Mouse (Mus musculus) thymus, postnatal 0 days (tissue): ENCODE results near the gene Atp6v0a4. TPM values are rescaled to one million over a fixed set of nuclear protein-coding genes. Genes with fewer than 3 reads are reported as not detected.
A peak's percentile ranks its signal among the peaks of the same experiment; 100 is the strongest.

Experiments used
- DNase-seq: peaks from one replicate; pipeline ENCODE4 v3.0.0-alpha.2; 2015; ENCODE audit warnings: low spot score
- polyA plus RNA-seq: library from polyadenylated mRNA; unstranded; fragments of >200 nt; fragmentation: Nextera tagmentation; extraction: Ambion mirVana; gene quantifications from 2 replicates; pipeline ENCODE4 v1.2.1, GENCODE M21; 2015

Atp6v0a4 gene
- polyA plus RNA-seq, 1 experiment from 2014 or later = 0.36 TPM

DNA sequence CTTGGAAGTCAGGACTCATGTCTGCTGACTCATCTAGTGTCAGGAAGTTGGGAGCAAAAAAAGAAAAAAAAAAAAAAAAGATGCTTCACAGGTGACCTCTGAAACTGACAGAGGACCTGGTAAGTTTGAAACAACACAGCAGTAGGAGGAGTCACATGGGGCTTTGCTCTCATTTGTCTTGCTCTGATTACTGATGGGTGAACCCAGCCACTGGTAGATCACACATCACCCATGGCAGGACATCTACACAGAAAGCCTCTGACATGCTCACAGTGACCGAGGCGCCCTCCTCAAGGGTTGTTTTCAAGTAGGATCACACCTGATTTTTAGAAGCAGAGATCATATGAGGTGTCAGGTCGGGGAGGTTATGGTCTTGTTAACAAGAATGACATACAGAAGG is 1.1 kb upstream of the Atp6v0a4 start:
- no peak for DNase-seq

GRCm38 (mm10) chr6:38124882-38125281 is 496 bp upstream of the Atp6v0a4 start:
- DNase-seq = no peak

- no peak for DNase-seq
Observed at GRCm38 (mm10) chr6:38123471-38124206, 747 bp downstream of the Atp6v0a4 start.

- no peak for DNase-seq
Observed at GRCm38 (mm10) chr6:38122791-38123190, 1.6 kb downstream of the Atp6v0a4 start.

DNA sequence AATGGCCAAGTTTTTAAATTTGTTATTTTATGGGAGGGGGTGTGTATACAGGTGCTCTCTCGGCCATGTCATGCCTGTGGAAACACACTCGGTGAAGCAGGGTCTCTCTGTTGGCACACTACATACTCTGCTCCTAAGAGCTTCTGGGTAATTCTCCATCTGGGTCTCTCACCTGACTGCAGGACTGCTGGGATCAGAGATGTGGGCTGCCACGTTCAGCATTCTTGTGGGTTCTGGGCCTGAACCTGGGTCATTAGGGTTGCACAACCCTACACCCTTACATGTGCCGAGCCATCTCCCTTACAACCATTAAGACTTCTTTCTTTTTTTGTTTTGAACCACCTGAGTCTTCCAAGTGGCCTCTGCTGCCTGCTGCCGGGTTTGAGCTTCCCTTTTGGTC is 2.5 kb downstream of the Atp6v0a4 start:
- no peak for DNase-seq

- DNase-seq = peak; percentile 57
Observed at GRCm38 (mm10) chr6:38120681-38121371, 3.6 kb downstream of the Atp6v0a4 start.

DNA sequence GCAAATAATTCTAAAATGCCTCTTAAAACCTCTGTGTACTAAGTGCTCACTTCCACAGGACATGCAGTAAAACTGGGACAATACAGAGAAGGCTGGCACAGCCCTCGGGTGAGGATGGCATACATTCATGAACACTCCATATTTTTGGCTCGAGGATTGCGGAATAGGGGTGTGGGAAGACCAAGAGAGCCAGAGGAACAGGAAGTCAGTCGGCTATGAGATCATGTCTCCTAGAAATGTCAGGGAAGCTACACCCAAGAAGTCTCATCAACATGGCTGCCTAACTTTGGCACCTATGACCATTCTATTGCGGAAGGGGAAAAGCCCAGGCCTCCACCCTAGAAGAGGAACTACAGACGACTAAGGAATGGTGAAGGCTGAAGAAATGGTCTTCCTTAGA is 6.0 kb downstream of the Atp6v0a4 start:
- DNase-seq = no peak

GRCm38 (mm10) chr6:38116107-38116770 is 8.1 kb downstream of the Atp6v0a4 start:
- DNase-seq = no peak

DNA sequence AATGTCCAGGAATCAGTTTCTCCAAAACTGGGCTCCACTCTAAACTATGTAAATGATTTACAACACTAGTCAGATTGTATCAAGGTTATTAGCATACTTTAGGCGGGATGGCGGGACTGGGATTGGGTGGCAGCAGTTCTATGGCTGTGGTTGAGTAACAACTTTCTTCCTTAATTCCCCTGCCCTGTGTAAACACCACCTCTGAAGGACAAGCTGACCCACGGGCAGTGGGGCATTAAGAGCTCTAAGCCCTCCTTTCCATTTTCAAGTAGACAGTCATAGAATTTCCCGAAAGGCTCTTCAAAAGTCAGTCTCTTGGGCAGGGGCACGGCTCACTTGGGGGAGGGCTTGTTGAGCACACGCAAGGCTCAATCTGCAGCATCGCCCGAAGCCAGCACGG is 13.5 kb downstream of the Atp6v0a4 start:
- no peak for DNase-seq

DNA sequence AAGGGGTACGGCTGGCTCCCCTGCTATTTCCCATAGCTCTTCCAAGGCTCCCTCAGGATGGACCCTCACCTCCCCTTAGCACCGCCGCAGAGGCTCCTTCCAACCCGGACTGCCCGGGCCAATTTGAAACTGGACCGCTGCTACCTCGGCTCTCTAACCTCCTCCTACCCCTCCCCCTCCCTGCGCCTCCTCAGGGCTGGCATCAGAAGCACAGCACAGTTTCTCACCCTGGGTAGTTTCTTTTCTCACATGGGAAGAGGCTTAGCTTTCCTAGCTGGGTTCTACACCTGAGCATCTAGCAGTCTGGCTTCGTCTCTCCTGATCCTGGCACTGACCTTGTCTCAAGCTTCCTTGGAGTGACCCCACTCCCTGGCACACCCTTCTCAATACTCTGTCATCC is 14.5 kb downstream of the Atp6v0a4 start:
- no peak for DNase-seq

DNA sequence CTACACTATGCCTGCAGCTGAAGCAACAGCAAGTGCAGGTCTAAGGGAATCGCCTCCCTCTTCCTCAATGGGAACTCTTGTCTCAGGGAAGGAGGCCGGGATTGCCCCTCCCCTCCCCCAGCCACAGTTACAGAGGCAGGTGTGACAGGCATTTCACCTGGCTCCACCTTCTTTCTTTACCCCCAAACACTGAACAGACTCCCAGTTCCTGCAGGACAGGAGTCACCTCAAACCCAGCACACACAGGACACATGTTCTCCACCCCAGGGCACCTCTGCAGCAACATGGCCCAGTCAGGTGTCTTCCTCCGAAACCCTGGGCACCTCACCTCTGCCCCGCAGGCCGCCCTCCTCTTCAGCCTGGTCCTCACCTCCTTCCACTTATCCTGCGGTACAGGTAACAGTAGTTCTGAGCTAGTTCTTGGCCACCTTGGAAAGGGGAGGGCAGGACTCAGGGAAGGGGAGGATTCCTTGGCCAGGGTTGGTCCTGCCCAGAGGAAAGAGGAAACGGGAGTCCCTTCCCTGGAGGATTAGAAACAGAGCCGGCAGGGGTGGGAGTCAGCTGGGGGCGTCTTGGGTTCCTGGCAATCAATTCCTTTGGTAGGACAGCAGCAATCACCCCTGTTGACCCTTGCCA is 15.1 kb downstream of the Atp6v0a4 start, which contains the start of gene Tmem213:
TSS of gene Tmem213 (plus strand) at position 96 of the 636 bp plus-strand sequence.
- no peak for DNase-seq

- no peak for DNase-seq
Observed at GRCm38 (mm10) chr6:38108449-38108848, 15.9 kb downstream of the Atp6v0a4 start.

DNA sequence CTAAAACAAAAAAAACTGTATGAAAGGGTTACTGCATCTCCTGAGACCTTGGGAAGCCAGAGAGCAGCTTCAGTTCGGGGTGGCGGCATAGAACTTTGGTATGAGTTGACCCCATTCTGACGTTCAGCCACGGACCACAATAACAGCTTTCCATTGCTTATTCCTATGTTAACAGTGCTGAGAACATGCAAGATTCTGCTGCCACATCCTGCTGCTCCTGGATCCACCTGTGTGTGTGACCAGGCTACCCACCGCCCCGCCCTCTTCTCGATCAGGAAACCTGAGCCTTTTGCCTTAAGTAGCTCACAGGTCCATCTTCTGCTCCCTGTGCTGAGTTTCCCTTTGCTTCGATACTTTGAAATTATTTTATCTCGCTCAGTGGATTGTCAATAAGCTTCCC is 18.5 kb downstream of the Atp6v0a4 start:
- no peak for DNase-seq

DNA sequence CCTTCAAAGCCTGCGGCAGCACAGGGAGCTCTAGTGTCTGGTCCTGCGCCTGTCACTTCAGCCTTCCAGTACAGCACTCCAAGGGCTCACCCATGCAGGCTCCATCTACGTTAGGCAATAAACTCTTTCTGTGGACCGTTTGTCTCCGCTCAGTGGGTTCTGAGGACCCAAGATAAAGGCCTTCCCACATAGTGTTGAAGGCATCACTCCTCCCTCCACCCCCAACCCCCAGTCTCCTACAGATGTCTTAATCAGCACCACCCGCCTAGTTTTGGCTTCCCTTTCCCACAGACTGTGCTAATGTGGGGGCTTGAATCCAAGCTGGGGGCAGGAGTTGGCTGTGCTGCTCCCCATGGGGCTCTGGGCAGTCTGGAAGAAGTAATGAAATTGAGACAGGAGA is 20.6 kb downstream of the Atp6v0a4 start:
- DNase-seq = no peak

DNA sequence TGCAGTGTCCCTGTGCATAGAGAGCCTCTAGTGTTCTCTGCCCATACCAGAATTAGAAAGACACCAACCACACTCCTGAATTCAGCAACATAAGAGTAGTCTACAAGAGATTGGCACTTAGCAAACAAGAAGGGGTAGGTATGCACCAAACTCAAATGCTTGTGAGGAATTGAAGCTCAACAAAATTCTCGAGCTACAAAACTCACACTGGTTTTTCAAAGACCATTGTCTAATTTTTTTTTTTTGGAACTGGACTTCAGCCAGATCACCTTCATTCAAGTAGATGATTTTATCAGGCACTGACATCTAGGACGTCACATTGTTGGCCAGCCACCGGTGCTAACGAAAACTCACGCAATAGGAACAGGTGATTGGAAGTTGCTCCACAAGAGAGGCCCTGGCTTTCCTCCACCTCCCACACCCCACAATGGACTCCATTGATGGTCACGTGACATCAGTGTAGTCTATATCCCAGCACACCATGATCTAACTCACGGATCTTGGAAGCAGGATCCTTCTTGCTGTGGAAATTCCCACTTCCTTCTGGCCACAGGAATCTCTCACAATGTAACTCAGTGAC is 22.1 kb downstream of the Atp6v0a4 start:
- no peak for DNase-seq

DNA sequence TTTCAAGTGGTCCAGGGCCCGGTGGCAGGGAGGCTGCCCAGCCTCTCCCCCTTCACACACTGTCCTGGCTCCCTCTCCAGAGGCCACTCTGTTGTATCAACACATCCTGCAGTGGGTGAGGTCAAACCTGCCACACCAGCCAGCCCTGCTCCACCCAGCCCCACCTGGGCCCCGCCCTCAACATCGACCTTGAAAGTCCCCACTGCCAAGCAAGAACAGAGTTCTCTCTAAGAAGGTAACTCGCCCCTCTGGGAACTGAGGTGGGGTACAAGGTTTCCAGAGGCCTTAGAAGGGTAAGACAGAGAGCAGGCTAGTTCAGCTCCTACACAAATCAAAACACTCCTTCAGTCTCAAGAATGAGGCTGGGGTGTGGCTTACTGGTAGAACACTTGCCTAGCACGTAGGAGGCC is 27.4 kb downstream of the Atp6v0a4 start:
- DNase-seq = no peak

- DNase-seq = no peak
Observed at GRCm38 (mm10) chr6:38094701-38095100, 29.7 kb downstream of the Atp6v0a4 start.

GRCm38 (mm10) chr6:38092539-38092938 is 31.8 kb downstream of the Atp6v0a4 start:
- no peak for DNase-seq

DNA sequence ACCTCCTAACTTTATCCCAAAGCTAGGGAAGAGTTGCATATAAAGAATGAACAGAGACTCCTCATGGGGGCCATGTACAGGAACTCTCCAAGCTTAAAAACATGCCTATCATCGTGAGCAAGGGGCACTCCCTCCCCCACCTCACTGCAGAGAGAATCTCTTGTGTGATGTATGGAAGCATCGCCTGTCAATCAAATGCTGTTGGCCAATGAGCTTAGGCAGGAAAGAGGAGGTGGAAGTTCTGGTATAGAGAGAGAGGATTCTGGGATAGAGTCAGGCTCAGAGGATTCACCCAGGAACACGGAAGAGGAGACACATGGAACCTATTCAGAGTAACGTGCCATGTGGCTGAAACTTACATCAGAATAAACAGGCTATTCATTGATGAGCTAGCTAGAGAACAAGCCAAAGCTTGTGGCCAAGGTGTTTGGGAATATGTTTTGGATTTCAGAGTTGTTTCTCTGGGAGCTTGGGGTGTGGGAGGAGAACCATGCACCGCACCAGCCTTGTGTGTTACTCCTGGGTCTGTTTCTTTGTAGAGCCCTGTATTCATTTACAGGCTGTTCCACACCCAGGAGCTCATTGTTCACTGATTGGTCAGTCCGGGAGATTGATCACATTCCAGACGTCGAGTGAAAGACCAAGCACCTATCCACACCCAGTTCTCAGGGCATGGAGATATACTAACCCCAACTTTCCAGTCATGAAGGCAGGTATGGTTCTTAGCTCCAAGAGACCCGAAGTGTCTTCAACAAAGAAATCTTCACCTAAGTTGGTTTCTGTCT is 37.0 kb downstream of the Atp6v0a4 start:
- DNase-seq = no peak

GRCm38 (mm10) chr6:38083204-38083603 is 41.2 kb downstream of the Atp6v0a4 start:
- DNase-seq = no peak
